Comparison of ENCODE assay signal across 11 mouse cellular contexts in genomic region chr10:60284248-60284647, GRCm38 (mm10). TPM values are rescaled to one million over a fixed set of nuclear protein-coding genes. Genes with fewer than 3 reads are reported as not detected.
DNase-seq lines count a peak whose midpoint lies in the region; ATAC-seq and TF ChIP-seq lines count a peak whose summit lies in the region.
"Had no signal": no experiment of that assay in that cellular context is flagged by ENCODE, and none has a peak within 500 bp of the region (broad histone marks: within the 10 kb centered on the region; RNA-seq: fewer than 3 reads in every experiment).

No protein-coding gene starts in this region.

- no peak for TF ChIP-seq CTCF in liver, postnatal 0 days (IDR thresholded peaks at IDR 0.05; ENCODE audit: low read depth)

- no peak overlapping the region for H3K9ac ChIP-seq in neural tube, embryonic 12.5 days
- peak overlapping the region; percentile 47 for H3K9ac ChIP-seq in liver, postnatal 0 days (replicated peaks)
- H3K9ac ChIP-seq in stomach, embryonic 15.5 days = no peak overlapping the region
- H3K9ac ChIP-seq: lung, embryonic 14.5 days had no signal

- no peak overlapping the region for H3K4me3 ChIP-seq in neural tube, embryonic 12.5 days
- H3K4me3 ChIP-seq in liver, postnatal 0 days (ENCODE audit: low read depth, low read length) = 0 out of 2 replicates have a peak overlapping the region, but pooled peaks have one; percentile 14
- H3K4me3 ChIP-seq in stomach, embryonic 15.5 days (replicated peaks) = no peak overlapping the region

- no peak for DNase-seq in neural tube, embryonic 10.5 days (ENCODE audit: extremely low spot score, low spot score)
- DNase-seq in liver, postnatal 0 days = no peak
- no peak for DNase-seq in cerebellum, adult 11 months
- DNase-seq in testis, postnatal 10 days (ENCODE audit: low spot score) = no peak
- DNase-seq: cerebellum, adult 8-10 months had no signal

- H3K9me3 ChIP-seq in neural tube, embryonic 12.5 days = no peaks in the 10 kb centered on the region
- no peaks in the 10 kb centered on the region for H3K9me3 ChIP-seq in liver, postnatal 0 days (ENCODE audit: low read length)
- H3K9me3 ChIP-seq in stomach, embryonic 15.5 days = no peaks in the 10 kb centered on the region

- no peaks in the 10 kb centered on the region for H3K36me3 ChIP-seq in neural tube, embryonic 12.5 days
- no peaks in the 10 kb centered on the region for H3K36me3 ChIP-seq in liver, postnatal 0 days (replicated peaks; ENCODE audit: insufficient read depth, low read length)
- H3K36me3 ChIP-seq in stomach, embryonic 15.5 days = no peaks in the 10 kb centered on the region

- H3K27ac ChIP-seq in neural tube, embryonic 12.5 days = no peak overlapping the region
- H3K27ac ChIP-seq in liver, postnatal 0 days (ENCODE audit: low read depth) = peak overlapping the region; percentile 93
- peak overlapping the region; percentile 9; the same call in 1 of the 2 replicates for H3K27ac ChIP-seq in stomach, embryonic 15.5 days

- H3K4me1 ChIP-seq in neural tube, embryonic 12.5 days = peaks cover 53% of the 10 kb centered on the region
- H3K4me1 ChIP-seq in liver, postnatal 0 days (ENCODE audit: insufficient read depth) = peaks cover 84% of the 10 kb centered on the region
- peaks cover 57% of the 10 kb centered on the region for H3K4me1 ChIP-seq in stomach, embryonic 15.5 days

- no peaks in the 10 kb centered on the region for H3K27me3 ChIP-seq in neural tube, embryonic 12.5 days (replicated peaks)
- H3K27me3 ChIP-seq in liver, postnatal 0 days (ENCODE audit: insufficient read depth, low read length) = no peaks in the 10 kb centered on the region
- H3K27me3 ChIP-seq in stomach, embryonic 15.5 days (replicated peaks) = no peaks in the 10 kb centered on the region

- peak overlapping the region; percentile 47; the same call in 1 of the 2 replicates for H3K4me2 ChIP-seq in neural tube, embryonic 12.5 days (replicated peaks)
- peak overlapping the region; percentile 42 for H3K4me2 ChIP-seq in liver, postnatal 0 days (ENCODE audit: low read depth, low read length)
- H3K4me2 ChIP-seq in stomach, embryonic 15.5 days = no peak overlapping the region
- H3K4me2 ChIP-seq: heart, embryonic 11.5 days had no signal

- no peak for TF ChIP-seq EP300 in liver, postnatal 0 days (IDR thresholded peaks at IDR 0.05; ENCODE audit: low read depth)

- WGBS in neural tube, embryonic 12.5 days = 58% methylated on average over 6 of the region's 6 CpGs
- WGBS in liver, postnatal 0 days (ENCODE audit: insufficient replicate concordance) = 43% methylated on average over 6 of the region's 6 CpGs
- 88% methylated on average over 6 of the region's 6 CpGs for WGBS in stomach, embryonic 15.5 days

- ATAC-seq in neural tube, embryonic 12.5 days (ENCODE audit: low FRiP score, low read depth) = no peak
- peak; percentile 14 to 40; a peak in 3 of 4 replicates for ATAC-seq in hematopoietic stem cell, adult 5-6 weeks (replicated peaks in 1 of 2; ENCODE audit: insufficient read depth in 1 of 2, low FRiP score in 2 of 2, low TSS enrichment in 1 of 2, low read depth in 1 of 2, poor library complexity in 2 of 2, severe bottlenecking in 2 of 2)
- ATAC-seq in liver, postnatal 0 days = no peak
- no peak for ATAC-seq in stomach, embryonic 15.5 days (ENCODE audit: insufficient read depth, low FRiP score, low read depth)
- no peak for ATAC-seq in activated CD4-positive, CD25-positive, alpha-beta regulatory T cell, adult 4 months

RNA-seq across cellular contexts. Expression of gene Psap, which starts 6.8 kb away (rescaled TPM):
- 101 and 109 TPM in 2 replicates for polyA plus RNA-seq in neural tube, embryonic 12.5 days (2016; fragmentation: Nextera tagmentation; extraction: Ambion mirVana)
- total RNA-seq in hematopoietic stem cell, adult 5-6 weeks (2017) = 223 and 263 TPM in 2 replicates
- 105 and 110 TPM in 2 replicates for polyA plus RNA-seq in liver, postnatal 0 days (2015; fragmentation: Nextera tagmentation; extraction: Ambion mirVana)
- 142 and 155 TPM in 2 replicates for polyA plus RNA-seq in stomach, embryonic 15.5 days (2015; fragmentation: Nextera tagmentation; extraction: Ambion mirVana)
- 100 to 1,000 TPM in 1 of 2 experiments, 10 to 100 TPM in 1; 95.5 to 199 TPM for polyA plus RNA-seq in activated CD4-positive, CD25-positive, alpha-beta regulatory T cell, adult 4 months (2017; shearing (Covaris generic))

Comparison
In these comparisons a context has a peak if more than half of its experiments do, and no peak if none do; other contexts are left out.
1. ATAC-seq: peak in hematopoietic stem cell, adult 5-6 weeks (2 of 2); none in neural tube, embryonic 12.5 days (single experiment), liver, postnatal 0 days (single experiment), stomach, embryonic 15.5 days (single experiment) and activated CD4-positive, CD25-positive, alpha-beta regulatory T cell, adult 4 months (single experiment).